Mouse (Mus musculus) T-helper 17 cell (primary cell): ENCODE data around the gene Hist1h4a.

Experiments used
- in situ Hi-C, 2 experiments: fragments of 300-600 bp; cut with MboI, MseI; formaldehyde crosslinking; loops; 1 replicate in 1 of 2; 2 replicates in 1 of 2; pipeline ENCODE4 v1.15.1; 2025; ENCODE audit warnings: high pct_unique_total_duplicates in 2 of 2

Gene Hist1h4a

GRCm38 (mm10) chr13:23760972-23761864 lies at the start of gene Hist1h4a:
TSS of gene Hist1h4a (minus strand) at chr13:23761230.
- in situ Hi-C loops: loop anchor here (25.0 kb wide), 1 partner anchor 1974 kb away; the partner anchor contains the start of genes Hist1h1b (in 2 of the 2), Hist1h2an (in 2 of the 2), Hist1h2bp (in 2 of the 2) and Hist1h3i (in 2 of the 2)

DNA sequence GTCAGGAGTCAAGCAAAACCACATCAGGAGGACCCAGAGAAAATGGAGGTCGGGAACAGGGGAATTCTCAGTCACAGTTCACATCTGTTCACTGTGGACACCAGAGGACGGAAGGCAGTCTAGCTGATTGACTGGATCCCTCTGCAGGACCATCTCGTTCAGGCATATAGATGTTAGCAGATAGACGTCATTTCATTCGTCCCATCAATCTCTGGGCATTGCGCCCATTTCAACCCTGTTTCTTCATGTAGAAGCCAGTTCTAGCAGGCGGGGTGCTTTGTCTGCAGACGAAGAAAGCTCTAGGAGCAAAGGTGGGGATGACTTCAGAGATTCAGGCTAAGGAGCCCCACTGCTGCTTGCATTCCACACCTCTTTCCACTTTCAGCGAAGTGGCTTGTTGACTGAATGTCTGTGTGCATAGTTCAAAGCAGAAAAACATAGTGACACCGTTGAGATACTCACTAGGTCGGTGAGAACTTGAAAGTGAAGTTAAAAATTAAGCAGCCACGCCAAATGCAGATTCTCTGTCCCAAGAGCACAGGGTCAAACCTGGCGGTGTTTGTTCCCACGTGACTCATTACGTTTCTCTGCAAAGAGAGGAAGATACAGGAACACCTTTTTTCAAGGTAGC lies 45.5 kb upstream of the Hist1h4a start, which contains the start of gene Slc17a2:
Gene Slc17a2 (plus strand): TSS at position 572 of the 631 bp plus-strand sequence.
- in situ Hi-C loops: loop anchor here in 1 of 2 experiments (10.0 kb wide), 1 partner anchor 468 kb away; no protein-coding TSS in a partner anchor

- in situ Hi-C loops: loop anchor here in 1 of 2 experiments (10.0 kb wide), 1 partner anchor 470 kb away; no protein-coding TSS in a partner anchor
These were observed 43.5 kb upstream of the Hist1h4a start for GRCm38 (mm10) chr13:23804532-23804931.

DNA sequence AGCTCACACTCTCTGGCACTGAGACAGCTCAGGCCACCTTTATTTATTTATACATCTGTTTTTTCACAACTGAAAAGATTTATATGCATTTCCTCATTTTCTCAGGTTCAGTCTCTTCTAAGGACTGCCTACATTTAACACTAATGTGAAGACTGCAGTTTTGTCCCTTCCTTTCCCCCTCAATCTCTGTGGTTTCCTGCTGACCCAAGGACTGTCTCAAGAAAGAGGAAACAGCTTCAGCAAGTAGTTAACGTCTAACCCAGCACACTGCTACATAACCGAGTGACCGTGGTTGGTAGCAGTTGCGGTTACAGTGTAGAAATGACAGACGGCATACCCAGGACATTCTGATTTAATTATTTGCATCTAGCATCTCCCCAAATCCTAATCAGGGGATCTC lies 38.4 kb upstream of the Hist1h4a start:
- in situ Hi-C loops: loop anchor here in 1 of 2 experiments (10.0 kb wide), 1 partner anchor 495 kb away; no protein-coding TSS in a partner anchor

GRCm38 (mm10) chr13:23792520-23792919 lies 31.5 kb upstream of the Hist1h4a start:
- in situ Hi-C loops: loop anchor here in 1 of 2 experiments (10.0 kb wide), 1 partner anchor 502 kb away; no protein-coding TSS in a partner anchor

- in situ Hi-C loops: no loop called here
These were observed 18.0 kb upstream of the Hist1h4a start for GRCm38 (mm10) chr13:23779025-23779424.

DNA sequence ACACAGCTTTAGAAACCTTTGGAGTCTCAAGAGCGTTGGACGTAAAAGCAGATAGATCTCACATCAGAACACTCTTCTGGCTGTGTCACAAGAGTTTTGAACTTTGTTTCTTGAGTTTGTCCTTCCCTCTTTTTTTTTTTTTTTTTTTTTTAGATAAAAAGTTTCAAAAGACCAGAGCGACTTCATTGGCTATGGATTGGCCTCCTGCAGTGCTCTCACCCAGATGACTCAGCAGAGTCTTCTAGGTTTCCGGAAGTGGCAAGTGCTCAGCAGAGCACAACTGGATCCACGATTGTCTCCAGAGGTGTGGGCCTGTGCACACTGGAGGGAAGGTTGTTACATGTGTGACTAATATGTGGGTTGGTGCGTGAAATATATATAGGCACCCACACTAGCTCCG lies 17.3 kb upstream of the Hist1h4a start:
- in situ Hi-C loops: no loop called here

GRCm38 (mm10) chr13:23772561-23773313 lies 11.7 kb upstream of the Hist1h4a start:
- in situ Hi-C loops: loop anchor here (25.0 kb wide), 1 partner anchor 1985 kb away; the partner anchor contains the start of genes Hist1h1b (in 2 of the 2), Hist1h2an (in 2 of the 2), Hist1h2bp (in 2 of the 2) and Hist1h3i (in 2 of the 2)

GRCm38 (mm10) chr13:23769613-23770012 lies 8.6 kb upstream of the Hist1h4a start, which contains the start of gene Trim38:
TSS of gene Trim38 (plus strand) at chr13:23769913.
- in situ Hi-C loops: loop anchor here (25.0 kb wide), 1 partner anchor 1982 kb away; the partner anchor contains the start of genes Hist1h1b (in 2 of the 2), Hist1h2an (in 2 of the 2), Hist1h2bp (in 2 of the 2) and Hist1h3i (in 2 of the 2)

GRCm38 (mm10) chr13:23768834-23769397 lies 7.9 kb upstream of the Hist1h4a start:
- in situ Hi-C loops: loop anchor here (25.0 kb wide), 1 partner anchor 1982 kb away; the partner anchor contains the start of genes Hist1h1b (in 2 of the 2), Hist1h2an (in 2 of the 2), Hist1h2bp (in 2 of the 2) and Hist1h3i (in 2 of the 2)

- in situ Hi-C loops: loop anchor here (25.0 kb wide), 1 partner anchor 1979 kb away; the partner anchor contains the start of genes Hist1h1b (in 2 of the 2), Hist1h2an (in 2 of the 2), Hist1h2bp (in 2 of the 2) and Hist1h3i (in 2 of the 2)
These were observed 5.7 kb upstream of the Hist1h4a start for GRCm38 (mm10) chr13:23766772-23767171.

- in situ Hi-C loops: loop anchor here (25.0 kb wide), 1 partner anchor 1978 kb away; the partner anchor contains the start of genes Hist1h1b (in 2 of the 2), Hist1h2an (in 2 of the 2), Hist1h2bp (in 2 of the 2) and Hist1h3i (in 2 of the 2)
These were observed 4.1 kb upstream of the Hist1h4a start for GRCm38 (mm10) chr13:23765172-23765513.

GRCm38 (mm10) chr13:23764324-23765171 lies 3.5 kb upstream of the Hist1h4a start:
- in situ Hi-C loops: loop anchor here (25.0 kb wide), 1 partner anchor 1977 kb away; the partner anchor contains the start of genes Hist1h1b (in 2 of the 2), Hist1h2an (in 2 of the 2), Hist1h2bp (in 2 of the 2) and Hist1h3i (in 2 of the 2)

DNA sequence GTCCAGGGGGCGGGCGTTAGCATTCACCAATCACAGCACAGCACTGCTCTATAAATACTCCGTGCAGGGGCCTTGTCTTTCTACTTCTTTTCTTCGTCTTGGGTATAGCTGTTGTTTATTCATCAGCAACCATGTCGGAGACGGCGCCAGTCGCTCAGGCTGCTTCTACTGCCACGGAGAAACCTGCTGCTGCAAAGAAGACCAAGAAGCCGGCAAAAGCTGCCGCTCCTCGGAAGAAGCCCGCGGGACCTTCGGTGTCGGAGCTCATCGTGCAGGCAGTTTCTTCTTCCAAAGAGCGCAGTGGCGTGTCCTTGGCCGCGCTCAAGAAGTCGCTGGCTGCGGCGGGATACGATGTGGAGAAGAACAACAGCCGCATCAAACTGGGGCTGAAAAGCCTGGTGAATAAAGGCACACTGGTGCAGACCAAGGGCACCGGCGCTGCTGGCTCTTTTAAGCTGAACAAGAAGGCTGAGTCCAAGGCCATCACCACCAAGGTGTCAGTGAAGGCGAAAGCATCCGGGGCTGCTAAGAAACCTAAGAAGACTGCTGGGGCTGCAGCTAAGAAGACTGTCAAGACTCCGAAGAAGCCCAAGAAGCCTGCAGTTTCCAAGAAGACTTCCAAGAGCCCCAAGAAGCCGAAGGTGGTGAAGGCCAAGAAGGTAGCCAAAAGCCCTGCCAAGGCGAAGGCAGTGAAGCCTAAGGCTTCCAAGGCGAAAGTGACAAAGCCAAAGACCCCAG lies 2.7 kb upstream of the Hist1h4a start, which contains the start of gene Hist1h1a:
Gene Hist1h1a (plus strand): TSS at position 81 of the 738 bp plus-strand sequence.
- in situ Hi-C loops: loop anchor here (25.0 kb wide), 1 partner anchor 1976 kb away; the partner anchor contains the start of genes Hist1h1b (in 2 of the 2), Hist1h2an (in 2 of the 2), Hist1h2bp (in 2 of the 2) and Hist1h3i (in 2 of the 2)

GRCm38 (mm10) chr13:23763242-23763585 lies 2.2 kb upstream of the Hist1h4a start:
- in situ Hi-C loops: loop anchor here (25.0 kb wide), 1 partner anchor 1976 kb away; the partner anchor contains the start of genes Hist1h1b (in 2 of the 2), Hist1h2an (in 2 of the 2), Hist1h2bp (in 2 of the 2) and Hist1h3i (in 2 of the 2)

DNA sequence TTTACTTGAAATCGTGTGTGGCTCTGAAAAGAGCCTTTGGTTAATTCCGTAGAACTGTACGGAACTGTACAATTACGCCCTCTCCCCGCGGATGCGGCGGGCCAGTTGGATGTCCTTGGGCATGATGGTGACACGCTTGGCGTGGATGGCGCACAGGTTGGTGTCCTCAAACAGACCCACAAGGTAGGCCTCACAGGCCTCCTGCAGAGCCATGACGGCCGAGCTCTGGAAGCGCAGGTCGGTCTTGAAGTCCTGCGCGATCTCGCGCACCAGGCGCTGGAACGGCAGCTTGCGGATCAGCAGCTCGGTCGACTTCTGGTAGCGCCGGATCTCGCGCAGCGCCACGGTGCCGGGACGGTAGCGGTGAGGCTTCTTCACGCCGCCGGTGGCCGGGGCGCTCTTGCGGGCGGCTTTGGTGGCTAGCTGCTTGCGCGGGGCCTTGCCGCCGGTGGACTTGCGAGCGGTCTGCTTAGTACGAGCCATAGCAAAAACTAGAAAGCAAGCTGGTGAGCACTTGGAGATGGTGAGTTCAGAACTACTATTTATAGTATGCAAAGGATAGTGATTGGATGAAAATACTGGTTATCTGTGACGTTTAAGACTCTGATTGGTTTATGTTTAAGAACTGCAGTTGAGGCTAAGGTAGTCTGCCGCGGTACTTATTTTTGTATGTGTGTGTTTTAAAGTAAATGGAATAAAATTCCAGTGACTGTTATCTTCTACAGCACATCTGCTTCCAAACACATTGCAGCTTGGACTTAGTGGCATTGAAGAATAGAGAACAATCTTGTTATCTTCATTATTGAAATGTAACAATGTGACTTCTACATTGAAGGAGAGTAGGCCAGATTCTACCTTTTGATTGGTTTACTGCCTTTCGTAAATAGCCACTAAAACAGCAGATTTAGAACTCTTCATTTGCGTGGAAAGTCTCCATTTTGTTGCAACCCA lies 1.1 kb upstream of the Hist1h4a start, which contains the start of gene Hist1h3a:
Gene Hist1h3a (minus strand): TSS at position 516 of the 951 bp plus-strand sequence.
- in situ Hi-C loops: loop anchor here (25.0 kb wide), 1 partner anchor 1975 kb away; the partner anchor contains the start of genes Hist1h1b (in 2 of the 2), Hist1h2an (in 2 of the 2), Hist1h2bp (in 2 of the 2) and Hist1h3i (in 2 of the 2)
